Mouse (Mus musculus) MEL (cell line): ENCODE measurements at regions not wholly inside any gene's neighbourhood (a gene's known extent, or its start where the extent isn't known, plus 50 kb on each side); places are given as distances from the start of the nearest gene placed in this dataset.
A peak's percentile ranks its signal among the peaks of the same experiment; 100 is the strongest.
"Not testable (repeated sequence)": the region's sequence is repeated elsewhere in the genome, so short reads cannot be mapped to it uniquely, and the experiment has no call there.

Source experiments
- DNase-seq: peaks from one replicate; pipeline ENCODE4 v3.0.0; 2011; ENCODE audit warnings: low read depth, low spot score
- H3K27ac ChIP-seq: 2 replicates; pipeline ENCODE4 v1.5.1; 2012; ENCODE audit warnings: low read depth, mild to moderate bottlenecking, control low read depth, low read length, moderate library complexity; ENCODE audit not compliant: control insufficient read depth
- H3K27me3 ChIP-seq, 2 experiments: fragments of 150-350 bp in 1 of 2; sonication (generic) in 1 of 2; 2 replicates each; pipeline ENCODE4 v1.6.1; 2012; ENCODE audit warnings: low read length in 2 of 2, mild to moderate bottlenecking in 2 of 2, improper control_type of control experiment in 1 of 2, moderate library complexity in 1 of 2; ENCODE audit not compliant: insufficient read depth in 2 of 2, control insufficient read depth in 1 of 2
- H3K36me3 ChIP-seq, 2 experiments: 2 replicates each; pipeline ENCODE4 v1.6.1; 2012 to 2014; ENCODE audit warnings: low read length in 2 of 2, improper control_type of control experiment in 1 of 2, inconsistent platforms in 1 of 2, mild to moderate bottlenecking in 1 of 2; ENCODE audit not compliant: insufficient read depth in 2 of 2, control insufficient read depth in 1 of 2
- H3K4me1 ChIP-seq, 2 experiments: fragments of 150-350 bp in 1 of 2; sonication (generic) in 1 of 2; 2 replicates each; pipeline ENCODE4 v1.6.1; 2012; ENCODE audit warnings: low read length in 2 of 2, improper control_type of control experiment in 1 of 2, mild to moderate bottlenecking in 1 of 2; ENCODE audit not compliant: insufficient read depth in 2 of 2, control insufficient read depth in 1 of 2
- H3K4me3 ChIP-seq, 2 experiments: fragments of 150-350 bp in 1 of 2; sonication (generic) in 1 of 2; 2 replicates each; pipeline ENCODE4 v1.5.1; 2012; ENCODE audit warnings: low read depth in 2 of 2, low read length in 2 of 2, mild to moderate bottlenecking in 2 of 2, moderate library complexity in 2 of 2, control low read depth in 1 of 2, improper control_type of control experiment in 1 of 2; ENCODE audit not compliant: control insufficient read depth in 1 of 2, insufficient read depth in 1 of 2
- H3K79me2 ChIP-seq: 2 replicates; pipeline ENCODE4 v1.6.1; 2012; ENCODE audit warnings: mild to moderate bottlenecking, low read length, moderate library complexity; ENCODE audit not compliant: control insufficient read depth, poor library complexity, insufficient read depth
- H3K9ac ChIP-seq: 2 replicates; pipeline ENCODE4 v1.6.1; 2012; ENCODE audit warnings: low read depth, mild to moderate bottlenecking, control low read depth, low read length, moderate library complexity; ENCODE audit not compliant: control insufficient read depth, poor library complexity, severe bottlenecking
- H3K9me3 ChIP-seq: fragments of 150-350 bp; sonication (generic); replicated peaks from 2 replicates; pipeline ENCODE4 v1.6.1; 2012; ENCODE audit warnings: mild to moderate bottlenecking, low read length, improper control_type of control experiment, moderate library complexity; ENCODE audit not compliant: insufficient read depth
- CTCF ChIP-seq, 3 experiments: IDR thresholded peaks in 2 of 3; conservative IDR thresholded peaks in 1 of 3; 2 replicates each; pipeline ENCODE4 v1.5.1; 2011 to 2012; ENCODE audit warnings: low read length in 3 of 3, low read depth in 2 of 3, mild to moderate bottlenecking in 2 of 3, improper control_type of control experiment in 1 of 3, inconsistent platforms in 1 of 3, mixed read lengths in 1 of 3, moderate library complexity in 1 of 3; ENCODE audit not compliant: control insufficient read depth in 1 of 3, insufficient read depth in 1 of 3, poor library complexity in 1 of 3, severe bottlenecking in 1 of 3
- SMC3 ChIP-seq: IDR thresholded peaks from 2 replicates; pipeline ENCODE4 v1.6.1; 2011; ENCODE audit warnings: low read depth, low read length, improper control_type of control experiment

DNA sequence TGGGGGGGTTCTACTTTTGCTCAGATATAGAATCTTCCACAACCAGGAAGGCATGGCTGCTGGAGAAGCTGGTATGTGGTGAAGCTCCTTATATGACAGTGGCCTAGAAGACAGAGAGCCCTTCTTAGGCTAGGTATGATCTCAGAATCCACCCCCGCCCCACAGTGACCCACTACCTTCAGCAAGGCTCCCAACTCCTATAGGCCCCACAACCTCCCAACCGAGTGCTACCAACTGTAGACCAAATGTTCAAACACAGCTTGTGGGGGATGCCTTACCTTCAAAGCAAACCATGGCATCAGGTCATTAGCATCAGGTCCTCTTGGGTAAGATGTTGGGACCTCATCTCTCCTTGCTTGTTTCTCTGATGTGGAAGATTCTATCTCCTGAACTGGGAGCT, 70.6 kb upstream of the Gm21119 start:
- not testable (repeated sequence) for H3K79me2 ChIP-seq, H3K27me3 ChIP-seq, H3K36me3 ChIP-seq, H3K4me3 ChIP-seq, H3K9me3 ChIP-seq, DNase-seq, H3K27ac ChIP-seq, H3K4me1 ChIP-seq, H3K9ac ChIP-seq

DNA sequence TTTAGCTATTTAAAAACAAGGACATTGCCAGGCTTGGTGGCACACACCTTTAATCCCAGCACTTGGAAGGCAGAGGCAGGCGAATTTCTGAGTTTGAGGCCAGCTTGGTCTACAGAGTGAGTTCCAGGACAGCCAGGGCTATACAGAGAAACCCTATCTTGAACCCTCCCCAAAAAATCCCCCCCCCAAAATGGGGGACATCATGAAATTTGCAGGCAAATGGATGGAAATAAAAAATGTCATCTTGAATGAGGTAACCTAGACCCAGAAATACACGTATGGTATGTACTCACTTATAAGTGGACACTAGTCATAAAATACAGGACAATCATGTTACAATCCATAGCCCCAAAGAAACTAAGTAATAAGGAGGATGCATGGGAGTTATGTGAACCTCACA, 69.4 kb upstream of the Gm21119 start:
- H3K9ac ChIP-seq, H3K4me1 ChIP-seq, H3K36me3 ChIP-seq, H3K9me3 ChIP-seq, H3K27me3 ChIP-seq, H3K4me3 ChIP-seq, H3K27ac ChIP-seq, H3K79me2 ChIP-seq, DNase-seq: not testable (repeated sequence)

DNA sequence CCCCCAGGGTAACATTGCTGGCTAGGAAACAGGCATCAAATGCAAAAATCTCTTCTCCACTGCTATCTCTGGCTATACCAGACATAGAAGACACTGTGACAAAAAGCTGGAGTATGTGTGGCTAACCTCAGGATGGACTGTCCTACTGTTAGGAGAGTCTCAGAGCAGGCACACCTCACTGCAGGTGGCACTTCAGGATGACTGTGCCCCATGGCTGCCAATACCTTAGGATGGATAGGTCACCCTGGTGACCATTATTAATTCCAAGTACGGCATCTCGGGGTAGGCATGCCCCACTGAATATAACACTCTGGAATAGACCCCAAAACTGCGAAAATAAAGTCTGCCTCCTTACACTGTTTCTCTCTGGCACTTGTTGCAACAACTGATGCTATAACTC, 68.3 kb upstream of the Gm21119 start:
- not testable (repeated sequence) for H3K27ac ChIP-seq, H3K27me3 ChIP-seq, H3K9me3 ChIP-seq, H3K9ac ChIP-seq, DNase-seq, H3K36me3 ChIP-seq, H3K4me1 ChIP-seq, H3K79me2 ChIP-seq, H3K4me3 ChIP-seq

DNA sequence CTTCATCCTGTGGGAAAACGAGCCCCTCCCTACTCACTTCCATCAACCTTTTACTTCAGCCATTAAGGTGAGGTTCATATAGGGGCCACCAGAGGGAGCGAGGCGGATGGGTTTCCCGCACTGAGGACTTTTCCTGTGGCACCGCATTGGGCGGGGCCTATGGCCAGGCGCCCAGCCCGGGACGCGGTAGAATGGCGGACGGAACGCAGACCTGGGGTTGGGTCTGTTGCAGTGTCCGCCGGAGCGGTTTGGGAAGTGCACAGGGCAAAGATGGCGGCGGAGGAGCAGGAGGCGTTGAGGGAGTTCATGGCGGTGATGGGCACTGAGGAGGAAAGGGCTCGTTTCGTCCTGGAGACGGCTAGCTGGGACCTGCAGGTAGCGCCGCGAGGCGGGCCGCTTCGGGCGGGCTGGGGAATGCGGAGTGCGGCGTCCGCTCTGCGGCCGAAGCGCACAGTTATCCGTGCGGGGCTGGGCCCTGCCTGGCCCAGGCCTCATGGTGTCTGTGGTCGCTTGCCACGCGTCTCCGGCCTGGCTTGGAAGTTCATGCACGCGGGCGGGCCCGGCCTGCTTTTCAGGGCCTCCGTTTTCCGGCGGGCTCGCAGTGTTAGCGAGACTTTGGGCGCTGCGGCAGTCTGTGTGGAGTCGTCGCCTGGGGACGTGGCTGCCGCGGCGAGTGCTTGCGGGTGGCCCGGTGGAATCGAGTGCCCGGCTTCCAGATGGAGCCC, 64.5 kb upstream of the Gm21119 start:
- peak; percentile 6 for DNase-seq

DNA sequence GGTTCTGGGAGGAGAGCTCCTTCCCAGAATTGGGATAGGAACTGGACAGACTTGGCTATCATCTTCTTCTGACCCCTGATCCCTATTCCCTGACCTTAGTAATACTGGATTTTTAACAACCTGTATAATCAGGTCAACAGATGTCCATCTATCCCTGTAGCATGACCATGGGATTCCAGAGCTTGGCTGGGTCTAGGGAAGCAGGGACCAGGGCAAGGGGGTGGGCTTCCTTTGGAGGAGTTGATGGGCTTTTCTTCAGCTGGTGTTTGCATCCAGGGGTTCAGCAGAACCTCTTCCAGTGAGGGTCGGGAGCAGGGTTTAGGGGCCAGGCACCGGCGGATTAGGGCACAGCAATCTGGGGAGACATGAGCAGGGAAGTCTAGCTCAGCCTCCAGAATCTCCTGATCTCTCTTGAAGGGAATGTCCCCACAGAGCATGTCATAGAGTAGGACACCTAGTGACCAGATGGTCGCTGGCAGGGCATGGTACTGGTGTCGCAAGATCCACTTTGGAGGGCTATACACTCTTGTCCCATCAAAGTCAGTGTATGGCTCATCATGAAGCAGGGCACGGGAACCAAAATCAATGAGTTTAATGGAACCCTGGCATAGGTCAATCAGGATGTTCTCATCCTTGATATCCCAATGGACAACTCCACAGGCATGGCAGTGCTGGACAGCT, 58.1 kb upstream of the Gm21119 start:
- H3K79me2 ChIP-seq, H3K36me3 ChIP-seq, DNase-seq, H3K9me3 ChIP-seq, H3K27ac ChIP-seq, H3K27me3 ChIP-seq, H3K9ac ChIP-seq, H3K4me1 ChIP-seq, H3K4me3 ChIP-seq: not testable (repeated sequence)

More for the DNA sequence above, 64.5 kb upstream of the Gm21119 start:
- not testable (repeated sequence) for H3K27ac ChIP-seq, H3K36me3 ChIP-seq, H3K27me3 ChIP-seq, H3K4me1 ChIP-seq, H3K9me3 ChIP-seq, H3K79me2 ChIP-seq
- peak overlapping the region; percentile 60 for H3K9ac ChIP-seq
- peak; percentile 10 to 45 (median 10); a peak in 3 of 6 replicates for TF ChIP-seq CTCF (IDR thresholded peaks at IDR 0.05 in 2 of 3, conservative IDR thresholded peaks at IDR 0.05 in 1 of 3; ENCODE audit: control insufficient read depth in 1 of 3, insufficient read depth in 1 of 3, low read depth in 2 of 3, low read length in 3 of 3, poor library complexity in 1 of 3, severe bottlenecking in 1 of 3)
- TF ChIP-seq SMC3: 0 out of 2 replicates have a peak, but pooled peaks have one; percentile 14
- peak overlapping the region in 1 of 2 experiments; percentile 55; a peak in 2 of 4 replicates for H3K4me3 ChIP-seq

- H3K79me2 ChIP-seq, H3K4me3 ChIP-seq, H3K36me3 ChIP-seq: not testable (repeated sequence)
Observed at GRCm38 (mm10) chr8:20557184-20557583, 57.5 kb upstream of the Gm21119 start.

DNA sequence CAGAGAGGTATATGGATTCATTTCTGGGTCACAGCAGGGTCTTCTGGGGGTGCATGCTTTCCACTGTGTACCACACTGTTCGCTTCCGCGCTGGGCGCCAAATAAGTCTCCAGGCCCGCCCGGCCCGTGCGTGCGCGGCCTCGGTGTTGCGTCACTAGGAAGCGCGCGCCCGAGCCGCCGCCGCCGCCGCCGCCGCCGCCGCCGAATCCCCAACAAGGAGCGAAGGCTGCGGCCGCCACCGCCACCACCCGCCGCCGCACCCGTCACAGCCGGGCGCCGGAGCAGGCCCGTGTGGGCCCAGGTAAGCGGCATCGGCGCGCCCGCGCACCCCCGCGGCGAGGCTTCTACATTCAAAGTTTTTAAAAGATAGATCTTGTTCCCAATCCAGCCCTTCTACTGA, 57.1 kb upstream of the Gm21119 start:
- not testable (repeated sequence) for DNase-seq

More at GRCm38 (mm10) chr8:20557184-20557583, 57.5 kb upstream of the Gm21119 start:
- DNase-seq, H3K27me3 ChIP-seq, H3K9ac ChIP-seq, H3K27ac ChIP-seq, H3K9me3 ChIP-seq, H3K4me1 ChIP-seq: not testable (repeated sequence)

More for the DNA sequence above, 57.1 kb upstream of the Gm21119 start:
- H3K79me2 ChIP-seq, H3K9ac ChIP-seq, H3K27me3 ChIP-seq, H3K4me1 ChIP-seq, H3K4me3 ChIP-seq, H3K27ac ChIP-seq, H3K9me3 ChIP-seq, H3K36me3 ChIP-seq: not testable (repeated sequence)
